Mouse (Mus musculus) ovary, postnatal 10 days (tissue): ENCODE data around the gene Slc31a2.

Experiments used
- DNase-seq: peaks from one replicate; pipeline ENCODE4 v3.0.0; 2022; ENCODE audit warnings: low spot score

Slc31a2 gene

GRCm38 (mm10) chr4:62318294-62318693 is 55.9 kb downstream of the Slc31a2 start:
- no peak for DNase-seq

GRCm38 (mm10) chr4:62322684-62323083 is 60.3 kb downstream of the Slc31a2 start:
- DNase-seq: no peak

- DNase-seq: no peak
Measured at GRCm38 (mm10) chr4:62326111-62326510, 63.7 kb downstream of the Slc31a2 start.

- DNase-seq: no peak
Measured at GRCm38 (mm10) chr4:62328941-62329660, 66.7 kb downstream of the Slc31a2 start.

- no peak for DNase-seq
Measured at GRCm38 (mm10) chr4:62331977-62332376, 69.6 kb downstream of the Slc31a2 start.

GRCm38 (mm10) chr4:62338536-62338935 is 76.2 kb downstream of the Slc31a2 start:
- no peak for DNase-seq

GRCm38 (mm10) chr4:62344000-62344399 is 81.6 kb downstream of the Slc31a2 start:
- DNase-seq: no peak

- DNase-seq: no peak
Measured at GRCm38 (mm10) chr4:62345827-62346226, 83.5 kb downstream of the Slc31a2 start.

- no peak for DNase-seq
Measured at GRCm38 (mm10) chr4:62347605-62348328, 85.4 kb downstream of the Slc31a2 start.
